Mouse (Mus musculus) kidney, adult 9 months (tissue): ENCODE results near the gene Gm21988.

Source experiments
- DNase-seq: peaks from one replicate; pipeline ENCODE4 v3.0.0; 2022

The Gm21988 gene

GRCm38 (mm10) chr11:70239541-70240279, at the start of gene Gm21988, which contains the start of gene Rnasek:
Gene Gm21988, minus strand, starts transcription at chr11:70239830.
Gene Rnasek, minus strand, starts transcription at chr11:70239842.
- DNase-seq: peak; percentile 92

GRCm38 (mm10) chr11:70289236-70289635, 49.6 kb upstream of the Gm21988 start:
- DNase-seq: peak; percentile 25

- no peak for DNase-seq
Measured at GRCm38 (mm10) chr11:70288102-70288501, 48.5 kb upstream of the Gm21988 start.

- no peak for DNase-seq
Measured at GRCm38 (mm10) chr11:70285686-70286085, 46.1 kb upstream of the Gm21988 start.

- no peak for DNase-seq
Measured at GRCm38 (mm10) chr11:70284757-70285156, 45.1 kb upstream of the Gm21988 start.

- DNase-seq: peak; percentile 64
Measured at GRCm38 (mm10) chr11:70283666-70284065, 44.0 kb upstream of the Gm21988 start.

GRCm38 (mm10) chr11:70280441-70280840, 40.8 kb upstream of the Gm21988 start:
- peak; percentile 33 for DNase-seq

GRCm38 (mm10) chr11:70278961-70279360, 39.3 kb upstream of the Gm21988 start:
- DNase-seq: no peak

- DNase-seq: no peak
Measured at GRCm38 (mm10) chr11:70271641-70272040, 32.0 kb upstream of the Gm21988 start.

GRCm38 (mm10) chr11:70266405-70266804, 26.8 kb upstream of the Gm21988 start:
- DNase-seq: no peak

- DNase-seq: no peak
Measured at GRCm38 (mm10) chr11:70265819-70266218, 26.2 kb upstream of the Gm21988 start.

- DNase-seq: no peak
Measured at GRCm38 (mm10) chr11:70265252-70265651, 25.6 kb upstream of the Gm21988 start.

- DNase-seq: no peak
Measured at GRCm38 (mm10) chr11:70259035-70259434, 19.4 kb upstream of the Gm21988 start.

- DNase-seq: peak; percentile 69
Measured at GRCm38 (mm10) chr11:70254931-70255531, 15.4 kb upstream of the Gm21988 start, which contains the start of gene Alox12. Gene Alox12, minus strand, starts transcription at chr11:70255353.

- no peak for DNase-seq
Measured at GRCm38 (mm10) chr11:70254337-70254736, 14.7 kb upstream of the Gm21988 start.

GRCm38 (mm10) chr11:70251853-70252252, 12.2 kb upstream of the Gm21988 start:
- no peak for DNase-seq

- no peak for DNase-seq
Measured at GRCm38 (mm10) chr11:70250150-70250549, 10.5 kb upstream of the Gm21988 start.

GRCm38 (mm10) chr11:70247136-70247845, 7.7 kb upstream of the Gm21988 start:
- peak; percentile 80 for DNase-seq

GRCm38 (mm10) chr11:70242591-70242990, 3.0 kb upstream of the Gm21988 start:
- no peak for DNase-seq

- peak; percentile 57 for DNase-seq
Measured at GRCm38 (mm10) chr11:70238591-70239440, 814 bp downstream of the Gm21988 start.

- DNase-seq: peak; percentile 98
Measured at GRCm38 (mm10) chr11:70237457-70238167, 2.0 kb downstream of the Gm21988 start, which contains the start of gene 0610010K14Rik. Gene 0610010K14Rik, minus strand, starts transcription at chr11:70237914.

- peak; percentile 22 for DNase-seq
Measured at GRCm38 (mm10) chr11:70236717-70237116, 2.9 kb downstream of the Gm21988 start.
